Mouse (Mus musculus): ENCODE results near the gene Kctd12.
A peak's percentile ranks its signal among the peaks of the same experiment; 100 is the strongest.

Gene Kctd12

DNA sequence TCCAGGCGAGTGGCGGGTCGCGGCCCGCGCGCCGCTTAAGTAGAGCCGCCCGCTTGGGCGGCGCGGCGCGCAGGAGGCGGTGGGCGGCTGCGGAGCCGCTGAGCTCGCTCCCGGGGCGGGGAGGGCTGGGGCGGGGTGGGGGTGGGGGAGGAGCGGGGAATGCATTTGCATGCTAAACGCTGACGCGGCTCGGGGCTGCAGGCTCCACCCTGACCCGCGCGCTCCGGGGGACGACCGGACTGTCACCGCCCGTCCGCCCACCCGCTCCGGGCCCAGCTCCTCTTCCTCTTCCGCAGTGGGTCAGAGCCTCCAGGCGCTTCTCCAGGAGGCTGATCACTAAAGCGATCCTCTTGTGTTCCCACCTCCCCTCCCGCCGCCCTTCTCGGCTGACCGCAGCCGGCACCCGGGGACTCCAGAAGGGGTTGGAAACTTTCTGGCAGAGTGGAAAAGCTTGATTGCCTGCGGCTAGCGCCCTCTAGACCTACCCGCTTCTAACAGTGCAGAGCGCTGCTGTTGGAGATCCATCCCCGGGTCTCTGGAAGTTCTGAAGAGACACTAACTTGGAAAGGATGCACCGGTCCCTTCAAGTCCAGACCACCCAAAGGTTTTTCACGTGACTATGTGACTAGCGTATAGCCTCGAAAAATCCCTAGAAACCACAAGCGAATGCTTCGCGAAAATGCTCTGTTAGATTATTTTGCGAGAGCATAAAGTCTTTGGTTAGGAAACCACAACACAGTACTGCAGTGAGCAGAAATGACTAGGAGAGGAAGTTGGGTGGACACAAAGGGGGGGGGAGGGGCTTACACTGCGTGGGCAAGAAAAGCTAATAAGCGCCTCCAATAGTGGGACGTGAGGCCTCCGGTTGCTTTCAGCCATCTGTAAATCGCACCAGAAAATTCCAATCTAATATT, at the start of gene Kctd12:
TSS of gene Kctd12 (minus strand) at position 11 of the 914 bp plus-strand sequence.
- DNase-seq (ENCODE audit: low spot score): peak; percentile 83

DNA sequence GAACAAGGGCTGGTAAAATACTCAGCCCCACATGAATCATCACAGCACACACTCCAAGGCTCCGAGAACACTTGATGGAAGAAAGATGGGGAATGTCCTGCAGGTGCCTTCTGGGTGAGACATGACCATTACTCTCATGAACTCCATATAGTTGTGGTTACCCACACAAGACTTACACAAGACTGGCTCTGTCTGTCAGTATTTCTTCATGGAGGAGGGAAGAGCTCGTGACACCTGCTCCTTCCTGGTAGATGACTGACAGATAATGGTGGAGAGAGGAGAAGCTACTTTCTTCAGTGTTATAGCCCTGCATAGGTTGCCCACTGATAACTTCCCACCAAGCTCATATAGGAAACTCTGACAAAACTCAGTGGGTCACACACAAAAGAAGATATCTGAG, 46.8 kb upstream of the Kctd12 start:
- DNase-seq (ENCODE audit: low spot score): no peak

DNA sequence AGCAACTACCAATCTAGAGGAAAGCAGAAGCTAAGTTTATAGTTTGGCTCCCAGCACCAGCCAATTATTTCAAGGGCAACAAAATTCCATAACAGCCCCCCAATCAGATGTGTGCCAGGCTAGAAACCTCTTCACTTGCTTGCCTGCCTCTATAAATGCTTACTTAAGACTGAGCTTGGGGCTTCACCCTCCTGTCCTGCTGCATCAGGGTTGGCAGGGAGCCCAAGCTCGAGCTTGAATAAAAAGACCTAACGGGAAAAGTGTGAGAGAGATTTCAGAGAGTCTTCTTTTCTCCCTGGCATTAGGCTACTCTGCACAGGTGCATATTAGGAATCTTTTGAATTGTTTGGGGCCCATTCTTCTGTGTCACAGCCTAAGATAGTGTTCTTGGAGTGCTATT, 37.6 kb upstream of the Kctd12 start:
- no peak for DNase-seq (ENCODE audit: low spot score)

DNA sequence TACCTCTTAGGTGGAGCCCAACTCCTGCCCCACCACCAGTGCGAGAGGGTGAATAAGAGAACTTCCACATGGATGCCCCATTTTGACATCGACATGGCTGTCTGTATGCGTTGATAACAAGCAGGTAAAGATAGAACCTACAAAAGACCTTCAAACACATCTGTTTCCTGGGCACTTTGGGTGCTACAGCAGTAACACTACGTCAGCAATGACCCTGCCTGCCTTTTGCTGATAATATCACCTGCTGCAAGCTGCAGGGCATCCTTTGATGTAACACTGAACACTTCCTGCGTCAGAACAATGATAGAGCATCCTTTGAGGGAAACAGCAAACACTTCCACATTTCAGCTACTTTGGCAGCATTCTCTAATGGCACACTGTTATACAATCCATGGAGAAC, 34.6 kb upstream of the Kctd12 start:
- DNase-seq (ENCODE audit: low spot score): no peak

DNA sequence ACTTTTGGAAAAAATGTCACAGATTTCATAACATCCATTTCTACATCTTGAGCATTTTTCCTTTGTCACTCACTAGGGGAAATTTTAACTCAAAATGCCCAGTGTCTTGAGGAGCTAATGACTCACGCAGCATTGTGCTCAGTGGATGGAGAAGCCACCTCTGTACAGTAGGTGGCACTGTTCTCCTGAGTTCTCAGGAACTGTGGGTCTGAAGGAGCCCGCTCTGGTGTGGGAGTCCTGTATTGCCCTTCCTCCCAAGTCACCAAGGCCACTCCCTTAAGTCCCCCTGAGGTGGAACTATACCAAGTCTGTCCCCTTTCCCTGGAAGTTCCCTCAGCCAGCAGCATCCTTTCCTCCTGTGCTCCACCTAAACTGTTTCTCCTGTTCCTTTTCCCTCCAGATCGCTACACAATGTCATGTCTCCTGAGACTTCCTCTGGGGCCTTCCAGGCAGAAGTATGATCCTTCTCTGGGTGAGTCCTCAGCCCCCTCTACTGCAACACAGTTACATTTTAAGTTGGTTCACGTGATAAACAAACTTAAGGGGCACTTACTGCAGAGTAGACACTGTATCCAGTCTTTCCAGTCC, 30.2 kb upstream of the Kctd12 start:
- DNase-seq (ENCODE audit: low spot score): peak; percentile 41

DNA sequence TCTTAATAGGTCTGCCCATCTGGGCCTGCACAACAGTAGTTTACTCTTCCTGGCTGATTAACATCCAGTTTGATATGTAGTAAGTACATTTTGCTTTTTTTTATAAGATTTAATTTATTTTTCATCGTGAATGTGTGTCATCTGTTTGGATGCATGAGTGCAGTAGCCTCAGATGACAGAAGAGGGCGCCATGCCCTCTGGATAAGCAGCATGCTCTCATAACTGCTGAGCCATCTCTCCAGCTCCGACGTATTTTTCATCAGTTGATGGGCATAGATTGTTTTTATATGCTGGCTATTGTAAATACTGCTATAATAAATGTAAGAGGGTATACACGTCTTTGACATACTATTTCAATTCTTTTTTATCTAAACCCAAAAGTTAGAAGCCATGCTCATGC, 29.3 kb upstream of the Kctd12 start:
- no peak for DNase-seq (ENCODE audit: low spot score)

DNA sequence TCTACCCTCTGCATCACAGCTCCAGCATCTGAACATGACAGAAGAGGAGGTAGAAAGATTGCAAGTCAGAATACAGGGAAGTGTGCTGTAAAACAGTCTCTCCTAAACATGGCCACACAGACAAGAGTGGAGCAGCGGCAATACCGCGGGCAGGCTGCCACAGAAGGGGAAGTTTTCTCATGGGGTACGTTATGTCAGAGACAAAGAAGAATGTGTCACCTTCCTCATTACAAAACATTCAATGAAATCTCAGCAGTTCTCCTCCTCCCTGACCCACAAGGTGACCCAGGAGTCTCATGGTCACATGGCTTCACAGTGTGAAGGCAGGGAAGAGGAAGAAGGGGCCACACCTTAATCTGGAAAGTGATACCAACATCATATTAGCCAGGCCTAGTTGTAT, 25.3 kb upstream of the Kctd12 start:
- DNase-seq (ENCODE audit: low spot score): no peak

DNA sequence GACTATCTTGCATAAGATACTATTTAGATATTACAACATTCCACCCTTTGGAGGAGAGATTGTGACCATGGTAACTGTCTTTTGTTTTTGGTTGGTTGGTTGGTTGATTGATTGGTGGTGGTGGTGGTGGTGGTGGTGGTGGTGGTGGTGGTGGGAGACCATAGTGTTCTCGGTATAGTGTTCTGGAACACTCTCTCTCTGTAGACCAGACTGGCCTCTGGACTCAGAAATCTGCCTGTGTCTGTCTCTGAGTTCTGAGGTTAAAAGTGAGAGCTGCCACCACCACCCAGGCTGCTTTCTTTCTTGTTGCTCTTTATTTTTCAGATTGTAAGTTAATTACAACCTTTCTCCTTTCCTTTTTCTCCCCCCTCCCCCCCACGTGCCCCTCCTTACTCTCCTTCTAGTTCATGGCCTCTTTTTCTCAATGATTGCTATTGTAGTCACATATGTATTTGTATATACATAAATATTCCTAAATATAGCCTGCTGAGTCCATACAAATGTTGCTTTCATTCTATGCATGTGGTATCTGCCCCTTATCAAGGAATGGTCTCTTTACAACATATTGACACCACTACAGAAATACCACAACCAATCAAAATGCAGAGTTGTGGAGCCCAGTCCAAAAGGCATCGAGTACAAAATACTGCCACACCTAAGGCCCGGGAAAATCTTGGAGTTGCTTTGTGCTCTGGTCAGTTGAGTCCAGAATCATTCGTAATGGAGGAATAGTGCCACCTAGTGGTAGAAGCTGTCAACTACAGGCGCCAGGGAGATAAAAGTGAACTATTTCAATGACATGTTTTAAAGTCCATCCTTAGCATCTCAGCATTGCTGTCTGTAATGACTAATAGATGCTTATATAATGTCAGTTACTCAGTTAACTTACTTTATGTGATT, 12.5 kb upstream of the Kctd12 start:
- DNase-seq (ENCODE audit: low spot score): peak; percentile 41

DNA sequence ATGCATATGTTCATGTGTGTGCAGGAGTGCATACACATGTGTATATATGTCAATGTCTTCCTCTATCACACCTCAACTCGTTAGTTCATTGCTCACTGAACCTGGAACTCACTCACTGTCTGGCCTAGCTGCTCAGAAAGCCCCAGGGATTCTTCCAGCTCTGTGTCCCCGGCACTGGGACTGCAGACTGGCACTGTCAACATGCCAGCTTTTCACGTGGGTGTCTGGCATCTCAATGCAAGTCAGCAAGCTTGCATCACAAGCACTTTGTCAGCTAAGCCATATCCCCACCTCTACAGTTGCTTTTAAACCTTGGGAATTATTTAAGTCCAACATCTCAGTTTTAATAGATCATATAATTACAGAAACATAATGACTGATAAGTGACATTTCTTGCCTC, 8.3 kb upstream of the Kctd12 start:
- no peak for DNase-seq (ENCODE audit: low spot score)

DNA sequence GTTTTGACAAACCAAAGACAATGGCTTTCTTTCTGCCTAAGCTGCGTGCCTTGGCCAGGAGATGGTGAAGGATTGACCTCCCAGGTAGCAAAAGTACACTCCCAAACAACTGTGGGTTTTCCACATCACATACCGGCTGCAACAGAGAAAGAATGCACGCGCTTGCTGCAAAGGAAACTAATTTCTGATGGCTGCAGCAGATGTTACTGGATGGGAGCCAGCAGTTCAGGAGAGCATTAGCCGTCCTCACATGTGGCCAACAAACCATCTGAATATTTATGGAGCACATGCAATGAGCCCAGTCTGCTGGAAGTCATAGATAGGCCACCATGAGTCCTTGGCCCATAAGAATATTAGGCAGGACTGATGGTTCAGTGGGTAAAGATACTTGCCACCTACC, 7.4 kb upstream of the Kctd12 start:
- no peak for DNase-seq (ENCODE audit: low spot score)

DNA sequence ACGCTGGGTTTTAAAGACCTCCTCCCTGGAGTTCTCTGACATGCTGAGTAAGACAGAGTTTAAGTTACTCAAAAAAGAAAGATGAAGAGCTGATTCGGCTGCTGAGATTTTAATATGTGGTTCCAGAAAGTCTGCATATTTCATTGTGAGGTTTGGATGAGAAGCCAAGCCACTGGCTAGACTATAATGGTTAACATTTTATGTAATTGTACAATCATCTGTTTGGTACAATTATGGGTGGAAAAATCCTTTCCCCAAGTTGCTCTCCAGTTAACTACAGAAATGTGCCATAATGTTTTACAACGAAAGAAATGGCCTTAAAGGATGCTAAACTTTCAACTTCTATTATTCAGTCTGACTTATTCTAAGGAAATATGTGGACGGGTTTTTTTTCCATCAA, 6.8 kb upstream of the Kctd12 start:
- DNase-seq (ENCODE audit: low spot score): no peak

DNA sequence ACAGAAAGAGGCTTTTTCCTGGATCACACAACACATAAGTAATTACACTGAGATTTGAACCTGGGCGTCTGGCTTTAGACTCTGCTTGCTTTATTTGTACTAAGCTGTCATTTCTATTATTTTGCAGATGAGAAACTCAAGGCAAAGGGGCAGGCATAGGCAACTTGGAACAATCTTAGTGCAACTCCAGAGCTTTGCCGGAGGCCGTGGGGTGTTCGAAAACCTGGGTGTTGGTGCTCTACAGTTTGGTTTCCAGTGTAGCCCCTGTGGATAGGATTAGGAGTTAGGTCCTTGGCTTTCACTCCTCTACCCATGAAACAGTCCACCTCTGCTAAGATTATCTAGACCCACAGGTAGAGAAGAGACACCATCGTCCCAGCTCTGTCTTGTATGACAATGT, 5.2 kb upstream of the Kctd12 start:
- no peak for DNase-seq (ENCODE audit: low spot score)

DNA sequence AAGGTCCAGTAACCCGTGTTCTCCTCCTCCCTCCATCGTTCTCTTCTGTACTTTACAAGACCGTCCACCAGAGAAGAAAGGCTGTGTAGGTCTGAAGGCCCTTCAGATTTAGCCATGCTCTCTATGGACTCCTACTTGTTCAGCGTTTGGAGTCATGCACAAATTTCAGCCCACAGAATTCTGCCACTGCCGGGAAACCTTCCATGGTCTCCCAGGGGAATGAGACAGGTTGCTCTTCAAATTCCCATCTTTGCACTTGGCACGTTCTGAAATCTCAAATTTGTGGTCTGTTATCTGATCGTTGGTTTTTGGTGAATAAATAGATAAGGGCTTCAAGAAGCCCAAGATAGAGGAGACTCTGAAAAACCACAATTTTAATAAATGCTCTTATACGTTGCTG, 1.2 kb upstream of the Kctd12 start:
- DNase-seq (ENCODE audit: low spot score): no peak

DNA sequence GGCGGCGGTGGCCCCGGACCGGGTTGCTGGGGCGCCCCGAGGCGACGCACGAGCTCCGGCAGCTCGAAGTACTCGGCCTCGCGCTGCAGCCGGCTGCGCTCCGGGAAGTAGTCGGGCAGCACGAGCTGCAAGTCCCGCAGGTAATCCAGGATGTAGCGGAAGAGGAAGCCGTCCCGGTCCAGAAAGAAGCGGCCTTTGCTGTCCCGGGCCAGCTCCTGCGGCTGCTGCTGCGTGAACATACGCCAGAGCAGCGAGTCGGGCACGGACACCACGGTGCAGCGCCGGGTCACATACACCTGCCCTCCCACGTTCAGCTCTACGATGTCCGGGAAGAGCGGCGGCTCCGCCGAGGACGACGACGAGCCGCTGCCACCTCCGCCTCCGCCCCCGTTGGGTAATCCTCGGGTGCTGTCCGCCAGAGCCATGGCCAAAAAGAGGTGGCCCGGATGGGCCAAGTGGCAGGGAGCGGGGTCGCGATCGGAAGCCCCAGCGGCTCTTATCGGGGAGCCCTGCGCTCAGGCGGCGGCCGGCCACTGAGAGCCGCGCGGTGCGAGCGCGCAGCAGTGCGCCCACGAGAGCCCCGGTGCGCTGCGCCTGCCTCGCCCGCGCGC, 316 bp downstream of the Kctd12 start:
- DNase-seq (ENCODE audit: low spot score): peak; percentile 49

DNA sequence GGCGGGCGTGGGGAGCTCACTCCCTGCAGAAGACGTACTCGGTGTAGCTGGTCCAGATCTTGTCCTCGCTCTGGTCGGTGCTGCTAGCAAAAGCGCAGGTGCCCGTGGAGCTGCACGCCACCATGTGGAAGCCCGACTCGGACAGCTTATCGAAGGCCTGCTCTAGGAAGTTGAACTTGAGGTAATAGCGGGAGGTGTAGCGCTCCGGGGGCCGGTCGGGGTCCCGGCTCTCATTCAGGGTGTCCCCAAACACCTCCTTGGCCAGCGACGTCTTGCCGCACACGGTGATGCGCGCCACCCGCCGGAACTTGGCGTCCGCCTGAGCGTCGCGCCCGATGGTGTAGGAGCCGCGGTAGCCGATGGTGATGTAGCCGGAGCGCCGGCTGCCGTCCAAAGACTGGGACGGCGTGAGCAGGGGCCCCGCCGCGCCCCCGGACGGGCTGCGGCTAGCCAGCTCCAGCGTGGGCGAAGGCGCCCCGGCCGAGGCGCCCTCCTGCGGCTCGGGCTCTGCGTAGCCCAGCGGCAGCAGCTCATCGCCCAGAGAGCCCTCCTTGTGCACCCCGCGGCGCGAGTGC, 909 bp downstream of the Kctd12 start:
- DNase-seq (ENCODE audit: low spot score): peak; percentile 60

DNA sequence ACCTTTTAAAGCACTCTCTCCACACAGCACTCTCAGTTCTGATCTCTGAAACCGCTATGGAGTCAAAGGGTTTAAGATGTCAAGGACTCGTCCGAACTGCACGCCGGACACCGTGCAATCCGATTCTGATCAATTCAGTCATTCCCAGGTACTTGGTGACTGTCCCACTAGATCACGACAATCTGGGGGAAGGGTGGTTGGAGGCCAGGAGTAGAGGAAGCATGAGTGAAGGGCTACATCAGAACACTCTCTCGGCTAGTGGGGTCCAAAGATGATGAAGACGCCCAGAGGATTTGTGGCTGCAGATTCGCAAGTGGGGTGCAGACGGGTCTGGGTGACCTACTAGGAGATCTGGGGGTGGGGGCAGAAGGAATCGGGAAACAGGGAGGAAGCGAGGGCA, 1.5 kb downstream of the Kctd12 start:
- no peak for DNase-seq (ENCODE audit: low spot score)

DNA sequence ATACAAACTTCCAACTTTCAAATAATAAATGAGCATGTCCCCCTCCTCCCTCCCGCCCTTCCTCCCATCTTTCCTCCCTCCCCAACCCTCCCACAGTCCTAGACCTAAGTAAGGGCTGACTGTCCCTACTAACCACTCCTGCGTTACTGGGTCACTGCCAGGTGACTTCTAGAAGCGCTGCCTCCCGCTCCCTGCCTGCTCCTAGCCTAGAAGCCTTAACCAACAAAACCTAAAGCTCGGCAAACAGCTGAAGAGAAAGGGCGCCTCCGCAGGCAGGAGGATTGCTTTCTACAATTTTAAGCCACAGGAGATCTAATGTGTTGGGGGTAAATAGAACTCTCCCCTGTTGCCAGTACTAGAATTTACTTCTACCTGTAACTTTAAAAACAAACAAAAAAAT, 2.0 kb downstream of the Kctd12 start:
- DNase-seq (ENCODE audit: low spot score): no peak

DNA sequence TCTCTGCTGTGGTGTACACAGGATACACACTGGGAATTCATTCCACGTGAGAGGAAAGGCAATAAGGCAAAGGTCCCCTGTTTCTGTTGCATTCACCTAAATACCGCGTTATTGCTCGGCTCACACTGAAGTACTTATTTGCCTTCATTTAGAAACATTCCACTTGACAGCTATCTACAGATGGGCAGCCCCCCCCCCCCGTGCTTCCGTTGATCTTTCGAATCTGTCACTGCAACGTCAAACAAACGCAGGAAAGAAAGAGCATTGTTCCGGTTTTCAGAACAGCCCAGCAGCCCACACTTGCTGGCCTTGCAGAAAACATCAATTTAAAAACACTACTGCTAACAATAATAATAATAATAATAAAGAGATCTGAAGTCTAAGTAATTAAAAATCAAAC, 2.6 kb downstream of the Kctd12 start:
- DNase-seq (ENCODE audit: low spot score): no peak

DNA sequence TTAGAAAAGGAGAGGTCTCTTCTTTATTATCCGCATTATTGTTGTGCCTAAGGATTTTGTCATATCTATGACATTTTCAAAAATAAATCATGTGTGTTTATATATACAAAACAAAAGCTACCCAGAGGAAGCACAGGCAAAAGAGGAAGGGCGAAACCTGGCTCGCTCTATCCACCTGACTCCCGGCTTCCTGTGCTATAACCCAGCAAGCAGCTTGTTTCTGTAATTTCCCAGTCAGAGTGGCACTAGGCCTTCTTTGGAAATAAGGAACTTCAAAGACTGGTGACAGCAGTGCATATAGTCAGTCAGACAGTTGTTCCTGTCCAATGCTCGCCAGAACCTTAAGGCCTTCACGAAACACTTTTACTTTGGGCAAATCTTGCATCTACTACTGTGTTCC, 6.6 kb downstream of the Kctd12 start:
- DNase-seq (ENCODE audit: low spot score): no peak

DNA sequence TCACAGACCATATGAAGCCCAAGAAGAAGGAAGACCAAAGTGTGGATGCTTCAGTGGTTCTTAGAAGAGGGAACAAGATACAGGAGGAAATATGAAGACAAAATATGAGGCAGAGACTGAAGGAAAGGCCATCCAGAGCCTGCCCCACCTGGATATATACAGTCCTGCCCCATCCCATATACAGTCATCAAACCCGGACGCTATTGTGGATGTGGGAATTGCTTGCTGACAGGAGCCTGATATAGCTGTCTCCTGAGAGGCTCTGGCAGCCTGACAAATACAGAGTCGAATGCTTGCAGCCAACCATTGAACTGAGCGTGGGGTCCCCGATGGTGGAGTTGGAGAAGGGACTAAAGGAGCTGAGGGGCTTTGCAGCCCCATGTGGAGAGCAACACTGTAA, 13.6 kb downstream of the Kctd12 start:
- no peak for DNase-seq (ENCODE audit: low spot score)

DNA sequence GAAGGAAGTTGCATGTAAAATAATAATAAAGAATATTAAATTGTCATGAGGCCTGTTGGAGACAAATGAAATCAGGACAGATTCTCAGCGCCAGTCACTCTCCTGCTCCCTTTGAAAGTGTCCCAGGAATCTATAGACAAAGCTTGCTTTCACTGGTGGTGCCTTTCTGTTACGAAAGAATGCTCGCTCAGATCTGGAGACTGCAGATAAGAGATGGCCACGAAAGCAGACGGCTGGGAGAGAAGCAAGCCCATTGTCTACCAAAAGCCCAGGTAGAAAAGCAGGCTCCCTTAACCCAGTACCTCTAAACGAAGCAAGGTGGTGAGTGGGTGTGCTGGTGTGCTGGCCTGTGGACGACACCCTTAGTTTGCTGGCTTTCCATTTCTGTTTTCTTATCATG, 16.2 kb downstream of the Kctd12 start:
- DNase-seq (ENCODE audit: low spot score): no peak

DNA sequence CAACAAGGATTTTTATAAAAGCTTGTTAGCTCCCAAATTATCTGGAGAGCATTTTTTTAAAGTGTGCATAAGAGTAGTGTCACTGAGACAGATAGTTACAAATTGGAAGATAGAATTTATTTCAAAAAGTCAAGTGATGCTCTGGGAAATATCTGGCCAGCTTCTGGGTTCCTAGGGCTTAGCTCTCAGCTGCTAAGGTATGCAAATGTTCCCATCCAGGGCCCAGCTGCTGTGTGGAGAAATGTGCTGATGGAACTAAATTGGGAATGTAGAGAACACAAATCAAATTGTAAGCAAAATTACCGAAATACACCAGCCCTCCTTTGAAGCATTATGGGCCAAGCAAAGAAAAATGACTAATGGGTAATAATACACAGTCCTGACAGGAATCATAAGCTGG, 16.6 kb downstream of the Kctd12 start:
- DNase-seq (ENCODE audit: low spot score): no peak

Measured in testis, postnatal 14 days (tissue).